Mouse (Mus musculus): ENCODE data around the gene Sgsh. TPM values are rescaled to one million over a fixed set of nuclear protein-coding genes. Genes with fewer than 3 reads are reported as not detected.

The Sgsh gene
- polyA plus RNA-seq, 1 experiment from 2014 or later: 5.0 TPM

GRCm38 (mm10) chr11:119331970-119332369 lies 23.4 kb downstream of the Sgsh start:
- Histone ChIP-seq H3K4me3 (ENCODE audit: low read depth, low read length) (no peak overlapping the region), H3K9ac (replicated peaks; ENCODE audit: low read depth, low read length) (no peak overlapping the region), H3K4me2 (ENCODE audit: low read depth, low read length) (no peak overlapping the region), H3K9me3 (ENCODE audit: control insufficient read depth, low read length) (no peaks in the 10 kb centered on the region), H3K27ac (ENCODE audit: low read depth, low read length) (no peak overlapping the region), H3K27me3 (ENCODE audit: control insufficient read depth, insufficient read depth, low read length) (no peaks in the 10 kb centered on the region), H3K36me3 (ENCODE audit: control insufficient read depth, insufficient read depth, low read length) (no peaks in the 10 kb centered on the region), H3K4me1 (ENCODE audit: control insufficient read depth, insufficient read depth, low read length) (no peaks in the 10 kb centered on the region)
- WGBS: 50% methylated on average over 3 of the region's 3 CpGs
- ATAC-seq (ENCODE audit: low read depth): no peak

DNA sequence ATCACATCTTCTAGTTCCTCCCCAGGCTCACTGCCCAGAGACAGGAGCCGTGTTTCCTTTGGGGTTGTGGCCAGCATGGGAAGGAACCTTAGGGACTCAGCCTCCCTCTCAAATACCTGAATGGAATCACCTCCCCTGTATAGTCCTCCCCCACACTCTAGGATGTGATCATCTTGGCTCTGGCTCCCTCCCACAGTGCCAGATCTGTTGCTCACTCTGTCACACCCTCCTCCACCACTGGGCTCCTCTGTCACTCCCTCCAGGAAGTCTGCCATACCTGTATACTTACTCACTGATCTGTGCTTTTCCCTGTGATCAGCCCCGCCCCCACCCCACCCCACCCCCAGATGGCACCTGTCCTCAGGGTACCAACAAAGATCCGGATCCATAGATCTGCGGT lies 24.7 kb downstream of the Sgsh start:
- no peaks in the 10 kb centered on the region for H3K9me3 ChIP-seq (ENCODE audit: control insufficient read depth, low read length)
- H3K9ac ChIP-seq (replicated peaks; ENCODE audit: low read depth, low read length): no peak overlapping the region
- H3K27ac ChIP-seq (ENCODE audit: low read depth, low read length): no peak overlapping the region
- WGBS: 67% methylated on average over 4 of the region's 4 CpGs
- ATAC-seq (ENCODE audit: low read depth): no peak
- H3K27me3 ChIP-seq (ENCODE audit: control insufficient read depth, insufficient read depth, low read length): no peaks in the 10 kb centered on the region
- no peaks in the 10 kb centered on the region for H3K36me3 ChIP-seq (ENCODE audit: control insufficient read depth, insufficient read depth, low read length)
- H3K4me1 ChIP-seq (ENCODE audit: control insufficient read depth, insufficient read depth, low read length): no peaks in the 10 kb centered on the region
- no peak overlapping the region for H3K4me2 ChIP-seq (ENCODE audit: low read depth, low read length)
- H3K4me3 ChIP-seq (ENCODE audit: low read depth, low read length): no peak overlapping the region

DNA sequence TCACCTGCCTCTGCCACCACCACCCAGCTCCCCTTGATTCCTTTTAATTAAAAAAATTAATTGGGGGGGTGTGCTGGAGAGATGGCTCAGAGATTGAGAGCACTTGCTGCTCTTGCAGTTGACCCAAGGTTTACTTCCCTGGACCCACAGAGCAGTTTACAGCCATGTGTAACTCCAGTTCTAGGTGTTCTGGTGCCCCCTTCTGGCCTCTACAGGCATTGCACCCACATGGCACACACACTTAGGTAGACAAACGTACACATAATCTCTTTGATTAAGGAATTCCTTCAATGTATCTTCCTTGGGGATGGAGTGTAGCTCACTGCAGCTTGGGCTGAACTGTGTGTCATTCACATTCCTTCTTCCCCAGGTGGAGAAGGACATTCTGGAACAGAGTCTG lies 30.3 kb downstream of the Sgsh start:
- Histone ChIP-seq H3K9ac (replicated peaks; ENCODE audit: low read depth, low read length) (no peak overlapping the region), H3K4me1 (ENCODE audit: control insufficient read depth, insufficient read depth, low read length) (no peaks in the 10 kb centered on the region), H3K4me3 (ENCODE audit: low read depth, low read length) (no peak overlapping the region), H3K27me3 (ENCODE audit: control insufficient read depth, insufficient read depth, low read length) (no peaks in the 10 kb centered on the region), H3K27ac (ENCODE audit: low read depth, low read length) (no peak overlapping the region), H3K36me3 (ENCODE audit: control insufficient read depth, insufficient read depth, low read length) (no peaks in the 10 kb centered on the region), H3K9me3 (ENCODE audit: control insufficient read depth, low read length) (no peaks in the 10 kb centered on the region), H3K4me2 (ENCODE audit: low read depth, low read length) (no peak overlapping the region)
- no peak for ATAC-seq (ENCODE audit: low read depth)
- 91% methylated on average over 1 of the region's 1 CpGs for WGBS

GRCm38 (mm10) chr11:119322521-119322920 lies 32.8 kb downstream of the Sgsh start:
- Histone ChIP-seq H3K27ac (ENCODE audit: low read depth, low read length) (no peak overlapping the region), H3K9ac (replicated peaks; ENCODE audit: low read depth, low read length) (no peak overlapping the region), H3K27me3 (ENCODE audit: control insufficient read depth, insufficient read depth, low read length) (no peaks in the 10 kb centered on the region), H3K36me3 (ENCODE audit: control insufficient read depth, insufficient read depth, low read length) (no peaks in the 10 kb centered on the region), H3K4me3 (ENCODE audit: low read depth, low read length) (no peak overlapping the region), H3K4me2 (ENCODE audit: low read depth, low read length) (no peak overlapping the region), H3K4me1 (ENCODE audit: control insufficient read depth, insufficient read depth, low read length) (no peaks in the 10 kb centered on the region), H3K9me3 (ENCODE audit: control insufficient read depth, low read length) (no peaks in the 10 kb centered on the region)
- WGBS: 79% methylated on average over 13 of the region's 13 CpGs
- ATAC-seq (ENCODE audit: low read depth): no peak

GRCm38 (mm10) chr11:119316720-119317119 lies 38.6 kb downstream of the Sgsh start:
- H3K9ac ChIP-seq (replicated peaks; ENCODE audit: low read depth, low read length): no peak overlapping the region
- no peak overlapping the region for H3K4me3 ChIP-seq (ENCODE audit: low read depth, low read length)
- no peaks in the 10 kb centered on the region for H3K36me3 ChIP-seq (ENCODE audit: control insufficient read depth, insufficient read depth, low read length)
- 89% methylated on average over 4 of the region's 4 CpGs for WGBS
- no peaks in the 10 kb centered on the region for H3K9me3 ChIP-seq (ENCODE audit: control insufficient read depth, low read length)
- no peaks in the 10 kb centered on the region for H3K4me1 ChIP-seq (ENCODE audit: control insufficient read depth, insufficient read depth, low read length)
- no peak overlapping the region for H3K4me2 ChIP-seq (ENCODE audit: low read depth, low read length)
- no peak overlapping the region for H3K27ac ChIP-seq (ENCODE audit: low read depth, low read length)
- no peak for ATAC-seq (ENCODE audit: low read depth)
- H3K27me3 ChIP-seq (ENCODE audit: control insufficient read depth, insufficient read depth, low read length): no peaks in the 10 kb centered on the region

DNA sequence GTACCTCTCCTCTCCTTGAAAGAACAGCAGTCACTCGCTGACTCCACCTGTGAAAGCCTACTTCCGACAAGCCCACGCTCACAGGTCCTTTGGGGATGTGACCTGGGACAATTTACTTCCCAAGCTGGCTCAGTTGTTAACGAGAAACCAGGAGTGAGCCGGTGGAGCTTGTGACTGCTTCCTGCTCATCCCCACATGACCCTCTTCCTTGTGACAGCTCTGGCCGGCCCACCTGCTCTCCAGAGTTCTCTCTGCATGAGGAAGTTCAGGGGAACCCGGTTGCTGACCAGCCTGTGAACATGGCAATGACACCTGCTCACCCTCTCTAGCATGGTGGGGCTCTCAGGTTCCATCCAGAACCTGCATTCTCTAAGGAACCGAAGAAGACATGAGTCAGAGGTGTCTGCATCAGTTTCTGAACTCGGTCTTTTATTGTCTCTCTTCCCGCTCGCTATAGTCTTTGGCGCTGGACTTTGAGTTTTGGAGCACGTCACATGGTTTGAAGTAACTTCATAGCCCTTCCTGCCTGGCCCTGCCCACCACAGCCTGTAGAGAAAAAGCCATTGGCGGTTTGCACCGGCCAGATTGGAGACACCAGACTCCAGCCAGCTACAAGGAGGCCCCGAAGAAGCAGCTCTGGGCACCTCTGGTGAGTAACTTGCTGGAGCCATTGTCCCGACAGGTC lies 40.9 kb downstream of the Sgsh start:
- no peak for ATAC-seq (ENCODE audit: low read depth)
- Histone ChIP-seq H3K36me3 (ENCODE audit: control insufficient read depth, insufficient read depth, low read length) (no peaks in the 10 kb centered on the region), H3K4me3 (ENCODE audit: low read depth, low read length) (no peak overlapping the region), H3K9me3 (ENCODE audit: control insufficient read depth, low read length) (no peaks in the 10 kb centered on the region), H3K27me3 (ENCODE audit: control insufficient read depth, insufficient read depth, low read length) (no peaks in the 10 kb centered on the region), H3K4me2 (ENCODE audit: low read depth, low read length) (no peak overlapping the region), H3K9ac (replicated peaks; ENCODE audit: low read depth, low read length) (no peak overlapping the region), H3K27ac (ENCODE audit: low read depth, low read length) (no peak overlapping the region), H3K4me1 (ENCODE audit: control insufficient read depth, insufficient read depth, low read length) (no peaks in the 10 kb centered on the region)
- 82% methylated on average over 17 of the region's 17 CpGs for WGBS

DNA sequence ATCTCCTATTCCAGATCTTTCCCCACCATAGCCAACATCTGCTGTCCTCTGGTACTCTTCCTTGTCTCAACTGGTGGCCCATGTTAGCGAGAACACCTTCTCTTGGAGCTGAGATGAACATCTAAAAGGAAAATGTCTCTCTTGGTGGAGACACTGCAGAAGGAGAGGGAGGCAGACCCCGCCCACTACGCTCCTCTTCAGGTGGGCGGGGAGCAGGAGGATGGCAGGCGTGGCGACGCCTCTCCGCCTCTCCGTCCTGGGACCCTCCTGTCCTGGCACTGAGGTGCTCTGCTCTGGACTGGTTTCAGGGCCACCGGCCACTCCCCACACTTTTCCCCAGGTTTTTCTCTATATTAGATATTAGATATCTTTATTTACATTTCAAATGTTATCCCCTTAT lies 44.7 kb downstream of the Sgsh start:
- Histone ChIP-seq H3K36me3 (ENCODE audit: control insufficient read depth, insufficient read depth, low read length) (no peaks in the 10 kb centered on the region), H3K27me3 (ENCODE audit: control insufficient read depth, insufficient read depth, low read length) (no peaks in the 10 kb centered on the region), H3K9ac (replicated peaks; ENCODE audit: low read depth, low read length) (no peak overlapping the region), H3K4me1 (ENCODE audit: control insufficient read depth, insufficient read depth, low read length) (no peaks in the 10 kb centered on the region), H3K4me3 (ENCODE audit: low read depth, low read length) (no peak overlapping the region), H3K4me2 (ENCODE audit: low read depth, low read length) (no peak overlapping the region), H3K27ac (ENCODE audit: low read depth, low read length) (no peak overlapping the region), H3K9me3 (ENCODE audit: control insufficient read depth, low read length) (no peaks in the 10 kb centered on the region)
- WGBS: 23% methylated on average over 9 of the region's 10 CpGs
- ATAC-seq (ENCODE audit: low read depth): no peak

DNA sequence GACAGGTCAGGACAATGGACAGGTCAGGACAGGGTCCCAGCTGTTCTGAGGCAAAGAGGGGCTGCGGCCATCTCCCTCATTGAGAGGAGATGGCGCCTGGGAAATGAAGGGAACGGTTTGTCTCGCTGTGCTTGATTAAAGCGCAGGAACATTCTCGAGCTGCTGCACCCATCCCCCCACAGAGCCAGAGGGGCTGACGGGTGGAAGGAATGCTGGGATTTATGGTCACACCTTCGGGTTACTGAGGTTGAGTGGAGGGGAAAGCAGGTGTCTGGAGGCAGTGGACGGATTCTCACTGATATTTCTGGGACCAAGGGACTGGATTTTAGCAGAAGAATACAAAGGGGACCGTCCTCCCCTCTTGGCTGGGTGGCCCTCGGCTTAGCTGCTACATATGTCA lies 47.4 kb downstream of the Sgsh start:
- H3K9ac ChIP-seq (replicated peaks; ENCODE audit: low read depth, low read length): no peak overlapping the region
- no peak for ATAC-seq (ENCODE audit: low read depth)
- WGBS: 21% methylated on average over 11 of the region's 11 CpGs
- no peaks in the 10 kb centered on the region for H3K9me3 ChIP-seq (ENCODE audit: control insufficient read depth, low read length)
- no peaks in the 10 kb centered on the region for H3K36me3 ChIP-seq (ENCODE audit: control insufficient read depth, insufficient read depth, low read length)
- H3K4me1 ChIP-seq (ENCODE audit: control insufficient read depth, insufficient read depth, low read length): no peaks in the 10 kb centered on the region
- H3K27me3 ChIP-seq (ENCODE audit: control insufficient read depth, insufficient read depth, low read length): no peaks in the 10 kb centered on the region
- no peak overlapping the region for H3K27ac ChIP-seq (ENCODE audit: low read depth, low read length)
- H3K4me3 ChIP-seq (ENCODE audit: low read depth, low read length): no peak overlapping the region
- H3K4me2 ChIP-seq (ENCODE audit: low read depth, low read length): no peak overlapping the region

DNA sequence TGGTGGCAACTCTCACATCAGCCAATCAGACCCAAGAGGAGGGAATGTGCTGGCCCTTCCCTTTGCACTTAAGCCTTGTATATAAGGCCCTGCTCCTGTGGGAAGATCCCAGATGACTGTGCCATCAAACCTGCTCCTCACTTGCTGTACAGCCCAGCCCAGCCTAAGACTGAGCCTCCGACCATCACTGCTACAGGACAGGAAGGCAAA lies 47.8 kb downstream of the Sgsh start, which contains the start of gene Card14:
TSS of gene Card14 (plus strand) at position 111 of the 210 bp plus-strand sequence.
- H3K36me3 ChIP-seq (ENCODE audit: control insufficient read depth, insufficient read depth, low read length): no peaks in the 10 kb centered on the region
- H3K4me2 ChIP-seq (ENCODE audit: low read depth, low read length): no peak within 1 kb of the TSS
- H3K27me3 ChIP-seq (ENCODE audit: control insufficient read depth, insufficient read depth, low read length): no peaks in the 10 kb centered on the region
- H3K9ac ChIP-seq (replicated peaks; ENCODE audit: low read depth, low read length): no peak within 1 kb of the TSS
- no peak within 1 kb of the TSS for H3K27ac ChIP-seq (ENCODE audit: low read depth, low read length)
- no peak for ATAC-seq (ENCODE audit: low read depth)
- H3K9me3 ChIP-seq (ENCODE audit: control insufficient read depth, low read length): no peaks in the 10 kb centered on the region
- H3K4me3 ChIP-seq (ENCODE audit: low read depth, low read length): no peak within 1 kb of the TSS
- no peaks in the 10 kb centered on the region for H3K4me1 ChIP-seq (ENCODE audit: control insufficient read depth, insufficient read depth, low read length)
- WGBS: 58% methylated on average over 1 of the region's 1 CpGs

All from neural tube, embryonic 14.5 days (tissue).